Mouse (Mus musculus) hindbrain, embryonic 14.5 days (tissue): ENCODE results near the gene Rasgef1b. TPM values are rescaled to one million over a fixed set of nuclear protein-coding genes. Genes with fewer than 3 reads are reported as not detected.

Experiments
- ATAC-seq: fragments of 200-750 bp; cut with Nextera tagmentation; 2 replicates; pipeline ENCODE4 v1.8.0; 2017; ENCODE audit warnings: moderate number of reproducible peaks, mild to moderate bottlenecking, moderate TSS enrichment, moderate library complexity; ENCODE audit not compliant: low FRiP score
- DNase-seq: peaks from one replicate; pipeline ENCODE4 v3.0.0-alpha.2; 2015; ENCODE audit warnings: low spot score
- H3K27ac ChIP-seq: fragments of 300-500 bp; sonication (generic); 2 replicates; pipeline ENCODE4 v1.5.1; 2014; ENCODE audit warnings: mild to moderate bottlenecking, moderate library complexity
- H3K27me3 ChIP-seq: fragments of 300-500 bp; sonication (generic); 2 replicates; pipeline ENCODE4 v1.6.1; 2014; ENCODE audit warnings: mild to moderate bottlenecking, low read length, mixed read lengths; ENCODE audit not compliant: control insufficient read depth, insufficient read depth
- H3K36me3 ChIP-seq: fragments of 300-500 bp; sonication (generic); replicated peaks from 2 replicates; pipeline ENCODE4 v1.6.1; 2014; ENCODE audit not compliant: control insufficient read depth, insufficient read depth
- H3K4me1 ChIP-seq: fragments of 300-500 bp; sonication (generic); replicated peaks from 2 replicates; pipeline ENCODE4 v1.6.1; 2014; ENCODE audit warnings: antibody characterized with exemption, low read length, mixed read lengths; ENCODE audit not compliant: control insufficient read depth, insufficient read depth
- H3K4me2 ChIP-seq: fragments of 300-500 bp; sonication (generic); replicated peaks from 2 replicates; pipeline ENCODE4 v1.6.1; 2014; ENCODE audit warnings: mild to moderate bottlenecking, moderate library complexity
- H3K4me3 ChIP-seq: fragments of 300-500 bp; sonication (generic); replicated peaks from 2 replicates; pipeline ENCODE4 v1.5.1; 2014; ENCODE audit warnings: mild to moderate bottlenecking, low read length
- H3K9ac ChIP-seq: fragments of 300-500 bp; sonication (generic); 2 replicates; pipeline ENCODE4 v1.6.1; 2014
- H3K9me3 ChIP-seq: fragments of 300-500 bp; sonication (generic); 2 replicates; pipeline ENCODE4 v1.6.1; 2016; ENCODE audit warnings: low read length; ENCODE audit not compliant: control insufficient read depth
- WGBS: fragments of 180-500 bp; shearing (Covaris S2); extraction: QIAGEN DNeasy Blood & Tissue Kit; methylation state at CpG from one replicate; pipeline ENCODE4 v1.1.7; 2014; 5-methylcytosine and 5-hydroxymethylcytosine counted together
- polyA plus RNA-seq: library from polyadenylated mRNA; unstranded; fragments of >200 nt; fragmentation: Nextera tagmentation; extraction: Ambion mirVana; gene quantifications from 2 replicates; pipeline ENCODE4 v1.2.1, GENCODE M21; 2014

The Rasgef1b gene
- polyA plus RNA-seq, 1 experiment from 2014 or later: 51.5 TPM

- Histone ChIP-seq H3K4me1 (0 out of 2 replicates have a peak, but pooled peaks cover 3% of the 10 kb centered on the region), H3K36me3 (no peaks in the 10 kb centered on the region), H3K27ac (no peak overlapping the region), H3K4me2 (no peak overlapping the region), H3K9me3 (no peaks in the 10 kb centered on the region), H3K4me3 (no peak overlapping the region), H3K27me3 (no peaks in the 10 kb centered on the region), H3K9ac (no peak overlapping the region)
- ATAC-seq: no peak
- 76% methylated on average over 7 of the region's 7 CpGs for WGBS
- DNase-seq: no peak
Measured at GRCm38 (mm10) chr5:99630087-99630486, 98.8 kb downstream of the Rasgef1b start.

- H3K9me3 ChIP-seq: no peaks in the 10 kb centered on the region
- 47% methylated on average over 3 of the region's 3 CpGs for WGBS
- no peaks in the 10 kb centered on the region for H3K27me3 ChIP-seq
- H3K36me3 ChIP-seq: no peaks in the 10 kb centered on the region
- DNase-seq (no peak), ATAC-seq (no peak)
- no peak overlapping the region for H3K9ac ChIP-seq
- H3K27ac ChIP-seq: no peak overlapping the region
- H3K4me2 ChIP-seq: no peak overlapping the region
- no peak overlapping the region for H3K4me3 ChIP-seq
- H3K4me1 ChIP-seq: 0 out of 2 replicates have a peak, but pooled peaks cover 3% of the 10 kb centered on the region
Measured at GRCm38 (mm10) chr5:99625603-99626002, 103.3 kb downstream of the Rasgef1b start.

- H3K27me3 ChIP-seq: no peaks in the 10 kb centered on the region
- no peak overlapping the region for H3K9ac ChIP-seq
- WGBS: 81% methylated on average over 5 of the region's 5 CpGs
- H3K4me3 ChIP-seq: no peak overlapping the region
- no peaks in the 10 kb centered on the region for H3K36me3 ChIP-seq
- ATAC-seq: no peak
- no peak overlapping the region for H3K27ac ChIP-seq
- H3K4me1 ChIP-seq: 0 out of 2 replicates have a peak, but pooled peaks cover 3% of the 10 kb centered on the region
- H3K9me3 ChIP-seq: no peaks in the 10 kb centered on the region
- no peak for DNase-seq
- H3K4me2 ChIP-seq: no peak overlapping the region
Measured at GRCm38 (mm10) chr5:99620771-99621170, 108.1 kb downstream of the Rasgef1b start.

- no peaks in the 10 kb centered on the region for H3K27me3 ChIP-seq
- ATAC-seq (no peak), DNase-seq (no peak)
- H3K4me2 ChIP-seq: no peak overlapping the region
- H3K9ac ChIP-seq: no peak overlapping the region
- peaks cover 16% of the 10 kb centered on the region for H3K4me1 ChIP-seq
- no peak overlapping the region for H3K27ac ChIP-seq
- no peaks in the 10 kb centered on the region for H3K9me3 ChIP-seq
- 31% methylated on average over 5 of the region's 5 CpGs for WGBS
- no peaks in the 10 kb centered on the region for H3K36me3 ChIP-seq
- H3K4me3 ChIP-seq: no peak overlapping the region
Measured at GRCm38 (mm10) chr5:99617271-99617800, 111.5 kb downstream of the Rasgef1b start.

GRCm38 (mm10) chr5:99613321-99614118 is 115.3 kb downstream of the Rasgef1b start:
- Histone ChIP-seq H3K4me2 (peak overlapping the region; percentile 46), H3K4me3 (peak overlapping the region; percentile 0; the same call in 1 of the 2 replicates), H3K4me1 (peaks cover 16% of the 10 kb centered on the region), H3K9ac (peak overlapping the region; percentile 46), H3K27ac (peak overlapping the region; percentile 69), H3K36me3 (no peaks in the 10 kb centered on the region), H3K27me3 (no peaks in the 10 kb centered on the region), H3K9me3 (no peaks in the 10 kb centered on the region)
- ATAC-seq (peak; percentile 71), DNase-seq (peak; percentile 53)
- WGBS: under 1% methylated on average over 24 of the region's 24 CpGs

GRCm38 (mm10) chr5:99607602-99608001 is 121.3 kb downstream of the Rasgef1b start:
- no peaks in the 10 kb centered on the region for H3K9me3 ChIP-seq
- ATAC-seq: no peak
- DNase-seq: no peak
- H3K4me2 ChIP-seq: no peak overlapping the region
- no peaks in the 10 kb centered on the region for H3K36me3 ChIP-seq
- no peak overlapping the region for H3K4me3 ChIP-seq
- WGBS: 72% methylated on average over 5 of the region's 5 CpGs
- no peak overlapping the region for H3K9ac ChIP-seq
- H3K4me1 ChIP-seq: peaks cover 10% of the 10 kb centered on the region; the same call in 1 of the 2 replicates
- no peaks in the 10 kb centered on the region for H3K27me3 ChIP-seq
- H3K27ac ChIP-seq: no peak overlapping the region

- H3K27ac ChIP-seq: no peak overlapping the region
- no peak overlapping the region for H3K4me3 ChIP-seq
- WGBS: 75% methylated on average over 15 of the region's 15 CpGs
- no peaks in the 10 kb centered on the region for H3K36me3 ChIP-seq
- DNase-seq (no peak), ATAC-seq (no peak)
- H3K4me2 ChIP-seq: no peak overlapping the region
- no peak overlapping the region for H3K9ac ChIP-seq
- no peaks in the 10 kb centered on the region for H3K27me3 ChIP-seq
- H3K4me1 ChIP-seq: peaks cover 10% of the 10 kb centered on the region; the same call in 1 of the 2 replicates
- no peaks in the 10 kb centered on the region for H3K9me3 ChIP-seq
Measured at GRCm38 (mm10) chr5:99606164-99606858, 122.6 kb downstream of the Rasgef1b start.

GRCm38 (mm10) chr5:99602244-99603023 is 126.4 kb downstream of the Rasgef1b start:
- no peak overlapping the region for H3K4me3 ChIP-seq
- no peak overlapping the region for H3K27ac ChIP-seq
- peaks cover 34% of the 10 kb centered on the region for H3K4me1 ChIP-seq
- H3K9ac ChIP-seq: no peak overlapping the region
- DNase-seq (no peak), ATAC-seq (no peak)
- no peaks in the 10 kb centered on the region for H3K27me3 ChIP-seq
- WGBS: 66% methylated on average over 10 of the region's 10 CpGs
- no peaks in the 10 kb centered on the region for H3K9me3 ChIP-seq
- H3K36me3 ChIP-seq: no peaks in the 10 kb centered on the region
- H3K4me2 ChIP-seq: no peak overlapping the region
